11 mouse cellular contexts compared by ENCODE assay signal in the genomic region with DNA sequence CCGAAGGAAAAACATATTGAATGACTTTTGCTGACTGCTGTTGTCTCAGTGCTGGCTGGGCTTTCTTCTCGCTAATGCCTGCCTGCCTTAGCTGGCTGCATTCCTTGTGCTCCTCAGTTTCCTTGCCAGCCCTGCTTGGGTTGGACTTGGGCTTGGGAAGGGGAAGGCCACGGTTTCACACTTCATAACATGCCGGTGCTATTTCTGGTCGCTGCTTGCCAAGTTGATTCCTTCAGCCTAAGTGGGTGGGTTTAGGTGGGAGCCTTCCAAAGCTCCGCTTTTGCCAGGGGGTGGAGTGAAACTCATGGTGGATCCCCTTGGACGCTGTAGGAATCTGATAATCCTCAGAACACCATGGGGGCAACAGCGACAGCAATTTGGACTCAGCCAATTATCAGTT. TPM values are rescaled to one million over a fixed set of nuclear protein-coding genes. Genes with fewer than 3 reads are reported as not detected.
DNase-seq lines count a peak whose midpoint lies in the region; ATAC-seq lines count a peak whose summit lies in the region.
"Had no signal": no experiment of that assay in that cellular context is flagged by ENCODE, and none has a peak within 500 bp of the region (broad histone marks: within the 10 kb centered on the region; RNA-seq: fewer than 3 reads in every experiment).

No protein-coding gene starts in this region.

- peak; percentile 48 to 56 for DNase-seq in kidney, postnatal 36 days
- DNase-seq in kidney, postnatal 10 days = no peak
- peak; percentile 24 for DNase-seq in gastrocnemius, postnatal 10 days
- no peak for DNase-seq in spleen, adult 18-20 months
- DNase-seq in layer of hippocampus, adult 11-12 months (ENCODE audit: low spot score) = no peak
- DNase-seq in testis, postnatal 10 days (ENCODE audit: low spot score) = no peak
- DNase-seq: adrenal gland, adult 2 months; cerebellum, adult 9-11 months had no signal

- no peak for ATAC-seq in heart, embryonic 16.5 days (replicated peaks; ENCODE audit: extremely low read depth, insufficient read depth, low FRiP score)
- ATAC-seq in midbrain, embryonic 13.5 days = no peak
- ATAC-seq: forebrain, embryonic 15.5 days had no signal

- peak overlapping the region; percentile 22; the same call in 1 of the 2 replicates for H3K4me2 ChIP-seq in heart, embryonic 16.5 days (ENCODE audit: low read depth, low read length)
- peak overlapping the region; percentile 29 for H3K4me2 ChIP-seq in midbrain, embryonic 13.5 days (replicated peaks)

- H3K27me3 ChIP-seq in heart, embryonic 16.5 days (ENCODE audit: control insufficient read depth, insufficient read depth, low read length) = no peaks in the 10 kb centered on the region
- H3K27me3 ChIP-seq in midbrain, embryonic 13.5 days = no peaks in the 10 kb centered on the region
- H3K27me3 ChIP-seq: forebrain, embryonic 15.5 days had no signal

- H3K4me3 ChIP-seq in heart, embryonic 16.5 days (ENCODE audit: low read length) = no peak overlapping the region
- no peak overlapping the region for H3K4me3 ChIP-seq in midbrain, embryonic 13.5 days (replicated peaks)
- H3K4me3 ChIP-seq: forebrain, embryonic 15.5 days had no signal

- no peak overlapping the region for H3K9ac ChIP-seq in heart, embryonic 16.5 days (ENCODE audit: low read length)
- H3K9ac ChIP-seq in midbrain, embryonic 13.5 days (replicated peaks) = no peak overlapping the region
- H3K9ac ChIP-seq: forebrain, embryonic 15.5 days had no signal

- no peak overlapping the region for H3K27ac ChIP-seq in heart, embryonic 16.5 days (ENCODE audit: low read length)
- H3K27ac ChIP-seq in midbrain, embryonic 13.5 days = no peak overlapping the region
- H3K27ac ChIP-seq: forebrain, embryonic 15.5 days had no signal

- no peaks in the 10 kb centered on the region for H3K9me3 ChIP-seq in heart, embryonic 16.5 days (replicated peaks; ENCODE audit: control insufficient read depth, low read length)
- no peaks in the 10 kb centered on the region for H3K9me3 ChIP-seq in midbrain, embryonic 13.5 days
- H3K9me3 ChIP-seq: forebrain, embryonic 15.5 days had no signal

- H3K4me1 ChIP-seq in heart, embryonic 16.5 days (ENCODE audit: control insufficient read depth, insufficient read depth, low read length) = peaks cover 29% of the 10 kb centered on the region
- H3K4me1 ChIP-seq in midbrain, embryonic 13.5 days (replicated peaks) = peaks cover 71% of the 10 kb centered on the region

- no peaks in the 10 kb centered on the region for H3K36me3 ChIP-seq in heart, embryonic 16.5 days (ENCODE audit: control insufficient read depth, insufficient read depth)
- no peaks in the 10 kb centered on the region for H3K36me3 ChIP-seq in midbrain, embryonic 13.5 days
- H3K36me3 ChIP-seq: forebrain, embryonic 15.5 days had no signal

- 30% methylated on average over 8 of the region's 8 CpGs for WGBS in heart, embryonic 16.5 days
- WGBS in midbrain, embryonic 13.5 days = 40% methylated on average over 8 of the region's 8 CpGs

RNA-seq across cellular contexts. Expression of a gene that starts 5.9 kb away (rescaled TPM):
- total RNA-seq in gastrocnemius, postnatal 10 days (2021) = 1 to 10 TPM; 7.4 to 7.7 TPM
- polyA plus RNA-seq in heart, embryonic 16.5 days (2015; fragmentation: Nextera tagmentation; extraction: Ambion mirVana) = 4.6 and 8.9 TPM in 2 replicates
- polyA plus RNA-seq in midbrain, embryonic 13.5 days (2015; fragmentation: Nextera tagmentation; extraction: Ambion mirVana) = 30.0 and 38.9 TPM in 2 replicates

Comparison
In these comparisons a context has a peak if more than half of its experiments do, and no peak if none do; other contexts are left out.
1. DNase-seq: peak in kidney, postnatal 36 days (2 of 2) and gastrocnemius, postnatal 10 days (single experiment); none in kidney, postnatal 10 days (single experiment), spleen, adult 18-20 months (0 of 2), layer of hippocampus, adult 11-12 months (single experiment) and testis, postnatal 10 days (single experiment).